Mouse (Mus musculus) inflammation-experienced regulatory T-cells, adult 6 months (primary cell): Measurements from ENCODE around the gene Amz2. TPM values are rescaled to one million over a fixed set of nuclear protein-coding genes. Genes with fewer than 3 reads are reported as not detected.

Source experiments
- ATAC-seq: one replicate; pipeline ENCODE4 v1.8.0; 2017
- polyA plus RNA-seq, 3 experiments: library from polyadenylated mRNA; unstranded; fragments of 100-300 nt; shearing (Covaris generic); gene quantifications; one replicate each; pipeline ENCODE4 v1.2.1; 2017

Amz2 gene
- 10 to 100 TPM; 44.8 to 49.1 (median 46.0) TPM for polyA plus RNA-seq

DNA sequence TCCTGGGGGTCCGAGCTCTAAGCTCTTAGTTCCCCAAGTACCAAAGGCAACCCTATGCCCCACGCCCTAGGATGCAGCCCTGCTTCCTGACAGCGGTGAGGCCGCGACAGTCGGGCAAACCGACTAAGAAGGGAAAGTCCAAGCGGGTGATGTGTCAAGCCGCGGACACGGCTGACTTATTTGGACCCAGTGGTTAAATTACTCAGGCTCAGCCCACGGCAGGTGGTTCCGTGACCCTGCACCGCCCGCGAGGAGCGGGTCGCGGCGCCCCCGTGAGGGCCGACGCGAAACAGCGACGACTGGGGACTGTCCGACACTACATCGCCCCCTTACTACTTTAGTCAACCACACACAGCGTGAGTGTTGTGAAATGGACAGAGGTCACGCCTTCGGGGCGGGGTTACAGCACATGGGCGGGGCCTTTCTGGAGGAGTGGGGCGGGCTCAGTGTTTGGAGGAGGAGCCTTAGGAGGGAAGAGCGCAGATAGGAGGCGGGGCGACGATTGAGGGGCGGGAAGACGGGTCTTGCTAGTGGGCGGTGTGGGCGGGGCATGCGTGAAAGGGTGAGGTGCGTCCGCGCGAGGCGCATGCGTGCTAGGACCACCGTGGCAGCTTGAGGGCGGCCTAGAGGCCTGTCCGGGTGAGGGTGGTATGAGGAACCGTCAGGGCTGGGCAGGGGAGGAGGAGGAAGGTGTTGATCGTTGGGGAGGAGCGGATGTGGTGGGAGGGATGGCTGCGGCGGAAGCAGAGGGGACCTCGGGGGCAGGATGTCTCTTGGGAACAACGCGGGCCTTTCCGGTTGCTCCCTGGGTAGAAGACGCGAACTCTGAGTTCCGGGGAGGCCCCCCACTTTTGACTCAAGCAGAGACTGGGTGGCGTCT is at the start of gene Amz2:
Amz2 (plus strand) TSS at position 555 of the 880 bp plus-strand sequence.
- ATAC-seq, result peak; percentile 83

DNA sequence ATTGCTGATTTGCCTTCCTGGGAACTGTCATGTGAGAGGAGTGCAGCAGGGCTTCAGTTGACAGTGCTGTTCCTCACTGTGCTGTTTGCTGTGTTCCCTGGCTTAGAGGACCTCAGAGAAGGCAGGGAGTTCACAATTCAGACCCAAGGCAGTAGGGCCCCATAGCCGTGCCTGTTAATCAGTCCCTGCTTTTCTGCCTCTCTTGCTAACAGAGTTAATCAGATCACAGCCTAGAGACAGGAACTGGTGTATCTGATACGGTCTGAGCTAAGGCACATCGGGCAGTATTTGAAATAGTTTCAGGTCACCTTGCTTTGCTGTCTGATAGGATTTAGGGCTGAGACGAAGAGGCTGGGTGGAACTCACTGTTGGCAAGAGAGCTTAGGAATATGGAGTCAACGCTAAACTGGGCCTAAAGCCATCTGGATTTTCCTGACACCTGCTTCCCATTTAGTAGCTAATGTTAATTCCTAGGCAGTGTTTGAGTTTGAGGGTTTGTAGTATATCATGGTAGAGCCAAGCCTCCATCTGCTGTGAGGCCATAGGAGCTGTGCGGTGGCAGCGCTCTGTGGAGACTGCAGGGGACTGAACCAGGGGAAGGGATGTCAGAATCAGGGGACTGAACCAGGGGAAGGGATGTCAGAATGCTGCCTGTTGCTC is 49.1 kb upstream of the Amz2 start:
- ATAC-seq, result no peak

DNA sequence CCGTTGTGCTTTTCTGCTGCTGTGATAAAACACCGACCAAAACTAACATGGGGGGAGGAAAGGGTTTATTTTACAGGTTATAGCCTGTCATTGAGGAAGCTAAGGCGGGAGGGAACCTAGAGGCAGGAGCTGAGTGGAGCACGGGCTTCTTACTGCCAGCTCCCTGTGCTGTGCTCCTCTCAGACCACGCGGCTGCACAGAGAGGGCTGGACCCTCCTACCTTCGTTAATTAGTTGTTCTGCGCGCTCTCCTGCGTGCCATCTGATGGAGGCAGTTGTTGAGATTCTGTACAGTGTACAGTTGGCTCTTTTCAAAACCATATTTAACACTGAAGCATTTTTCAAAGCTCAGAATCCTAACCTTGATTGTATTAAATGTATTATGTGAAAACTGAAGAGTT is 48.3 kb upstream of the Amz2 start:
- ATAC-seq, result no peak

DNA sequence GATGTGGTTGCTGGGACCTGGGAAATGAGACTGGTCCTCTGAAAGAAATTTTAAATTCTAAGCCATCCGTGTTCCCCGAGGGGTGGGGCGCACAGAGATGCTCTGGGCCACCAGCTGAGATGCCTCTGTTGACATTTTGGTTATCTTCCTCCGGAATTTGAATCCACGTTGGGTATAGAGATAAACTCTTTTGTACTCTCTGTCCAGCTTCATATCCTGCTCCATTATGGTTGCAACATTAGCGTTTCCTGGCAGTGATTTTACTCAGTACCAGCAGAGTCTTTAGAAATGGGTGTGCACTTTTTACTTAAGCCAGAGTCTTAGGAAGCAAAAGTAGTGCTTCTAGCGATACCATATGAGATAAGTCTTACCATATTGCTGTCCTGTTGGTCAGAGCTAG is 47.7 kb upstream of the Amz2 start:
- ATAC-seq, result no peak

DNA sequence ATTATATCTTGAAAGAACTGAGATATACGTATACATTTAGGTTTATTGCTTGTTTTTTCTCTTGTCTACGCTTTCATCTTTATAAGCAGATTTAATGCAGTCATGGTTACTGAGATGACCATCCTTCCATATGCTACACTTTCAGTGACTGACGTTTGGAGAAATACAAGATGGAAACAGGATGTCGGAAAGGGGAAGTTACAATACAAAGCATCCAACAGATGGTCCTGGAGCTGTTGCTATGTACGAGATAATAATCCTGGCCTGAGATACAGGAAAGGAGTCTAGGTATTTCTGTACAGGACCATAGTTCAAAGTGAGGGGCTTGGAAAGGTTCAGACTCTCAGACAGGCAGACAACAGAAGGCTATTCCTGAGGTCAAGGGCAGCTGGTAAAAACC is 45.1 kb upstream of the Amz2 start:
- ATAC-seq, result no peak

DNA sequence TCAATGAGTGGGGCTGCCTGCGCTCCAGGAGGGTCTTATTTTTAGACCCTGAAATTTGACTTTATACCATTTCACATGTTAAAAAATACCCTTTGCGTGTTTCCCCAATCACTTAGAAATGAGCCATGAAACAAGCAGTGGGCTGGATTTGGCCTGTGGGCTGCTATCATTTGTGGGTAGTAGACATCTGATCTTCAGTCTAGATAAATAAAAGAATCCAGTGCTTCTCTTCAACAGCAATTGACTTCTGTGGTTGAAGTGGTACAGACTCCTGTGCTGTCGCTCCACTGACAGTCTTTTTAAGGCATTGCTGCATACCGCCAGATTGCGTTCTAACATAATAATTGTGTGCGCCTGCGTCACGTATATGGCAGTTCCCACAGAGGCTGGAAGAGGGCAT is 40.5 kb upstream of the Amz2 start:
- ATAC-seq, result no peak

DNA sequence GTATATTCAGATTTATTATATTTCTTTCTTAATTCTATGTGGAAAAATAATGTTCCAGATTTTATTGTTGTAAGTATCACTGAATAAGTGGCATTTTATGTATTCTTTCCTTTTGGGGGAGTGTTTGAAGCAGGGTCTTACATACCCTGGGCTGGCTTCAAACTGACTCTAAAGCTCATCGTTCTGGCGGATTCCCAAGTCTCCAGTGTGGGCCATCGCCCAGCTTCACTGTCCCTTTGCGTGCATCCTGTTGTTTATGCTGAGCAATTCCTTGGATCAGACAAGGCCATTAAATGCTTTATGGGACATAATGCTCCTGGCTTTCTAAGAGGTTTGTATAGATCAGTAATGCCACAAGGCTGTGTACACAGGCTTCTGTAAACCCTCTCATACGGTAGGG is 36.7 kb upstream of the Amz2 start:
- no peak for ATAC-seq

DNA sequence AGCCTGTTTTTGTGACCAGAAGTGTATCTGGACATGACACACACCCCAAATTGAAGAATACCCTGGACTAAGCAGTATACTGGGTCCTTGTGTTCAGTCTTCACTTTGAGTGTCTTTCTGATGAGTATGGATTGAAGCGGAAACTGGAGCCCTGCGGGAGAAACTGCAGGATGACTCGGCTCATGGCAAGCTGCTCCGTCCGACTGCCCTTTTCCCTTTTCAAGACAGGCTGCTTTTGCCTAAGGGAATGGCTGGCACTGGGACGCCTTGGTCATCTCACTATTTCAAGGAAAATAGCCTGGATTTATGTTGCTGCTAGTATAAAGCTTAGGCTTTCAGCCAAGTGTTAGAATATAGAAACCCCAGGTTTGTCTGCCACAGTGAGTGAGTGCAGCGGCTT is 34.5 kb upstream of the Amz2 start:
- ATAC-seq, result no peak

DNA sequence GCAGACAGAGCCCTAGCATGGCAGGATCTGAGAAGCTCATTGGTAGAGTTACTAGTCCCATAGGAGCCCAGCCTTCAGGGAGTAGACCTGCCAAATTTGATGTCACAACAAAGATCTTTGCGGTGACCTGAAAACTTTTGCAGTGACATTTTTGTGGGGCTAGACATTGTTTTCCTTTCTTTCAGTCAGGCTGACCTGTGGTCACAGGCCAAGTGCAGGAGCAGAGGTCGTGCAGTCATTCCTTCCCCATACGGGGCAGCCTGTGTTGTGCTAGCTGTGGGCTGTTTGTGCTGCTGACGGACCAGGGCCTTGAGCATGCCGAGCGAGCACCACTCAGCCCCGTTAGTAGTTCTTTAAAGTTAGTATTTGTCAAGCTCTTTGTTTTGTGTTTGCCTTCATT is 34.0 kb upstream of the Amz2 start:
- no peak for ATAC-seq

DNA sequence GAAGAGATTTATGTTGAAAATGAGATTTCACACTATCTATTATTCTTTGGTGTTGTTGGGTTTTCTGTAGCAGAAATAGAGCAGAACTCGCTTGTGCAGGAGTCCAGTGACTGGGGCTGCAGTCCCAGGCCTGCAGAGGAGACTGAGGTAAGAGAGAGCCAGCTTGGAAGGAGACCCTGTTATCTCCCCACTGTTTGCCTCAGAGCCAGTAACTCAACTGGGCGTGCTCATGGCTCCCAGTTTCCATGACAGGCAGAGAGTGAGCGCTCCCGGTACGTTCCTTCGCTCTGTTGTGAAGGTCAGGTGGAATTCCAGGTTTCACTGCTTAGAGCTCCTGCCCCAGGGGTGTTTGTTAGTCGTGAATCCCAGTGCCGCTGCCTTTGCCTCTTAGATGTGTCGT is 33.1 kb upstream of the Amz2 start:
- no peak for ATAC-seq

DNA sequence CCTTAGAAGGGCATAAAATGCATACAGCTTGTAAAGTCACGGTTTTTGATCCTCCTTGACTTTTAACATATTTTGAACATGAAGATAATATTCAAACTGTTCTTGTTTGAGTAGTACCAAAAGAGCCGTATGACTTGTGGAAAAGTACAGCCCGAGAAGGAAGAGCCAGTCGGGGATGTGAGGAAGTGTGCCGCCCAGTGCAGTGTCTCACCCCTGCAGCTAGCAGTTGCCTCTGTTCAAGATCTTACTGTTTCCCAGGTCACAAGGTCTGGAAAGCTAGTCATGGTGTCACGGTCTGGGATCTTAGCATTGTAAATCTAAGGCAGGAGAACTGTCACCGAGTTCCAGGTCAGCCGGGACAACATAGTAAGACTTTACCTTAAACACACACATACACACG is 31.0 kb upstream of the Amz2 start:
- no peak for ATAC-seq

DNA sequence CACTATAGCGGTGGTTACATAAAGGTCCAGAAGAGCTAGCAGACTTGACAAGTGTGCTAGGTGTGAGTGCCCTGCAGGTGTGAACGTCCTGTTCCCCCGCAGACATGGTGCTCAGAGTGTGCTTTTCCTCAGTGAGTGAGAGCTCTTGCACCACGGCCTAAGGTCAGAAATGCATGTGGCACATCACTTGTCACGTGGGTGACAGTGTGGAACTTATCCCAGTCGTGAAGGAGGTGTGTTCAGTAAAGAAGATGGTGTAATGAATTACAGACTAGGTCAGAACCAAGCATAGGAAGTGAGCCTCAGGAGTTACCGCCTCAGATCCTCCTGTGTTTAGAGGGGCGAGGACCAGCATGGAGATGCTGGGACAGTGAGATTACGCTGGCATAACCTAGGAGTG is 30.5 kb upstream of the Amz2 start:
- no peak for ATAC-seq

DNA sequence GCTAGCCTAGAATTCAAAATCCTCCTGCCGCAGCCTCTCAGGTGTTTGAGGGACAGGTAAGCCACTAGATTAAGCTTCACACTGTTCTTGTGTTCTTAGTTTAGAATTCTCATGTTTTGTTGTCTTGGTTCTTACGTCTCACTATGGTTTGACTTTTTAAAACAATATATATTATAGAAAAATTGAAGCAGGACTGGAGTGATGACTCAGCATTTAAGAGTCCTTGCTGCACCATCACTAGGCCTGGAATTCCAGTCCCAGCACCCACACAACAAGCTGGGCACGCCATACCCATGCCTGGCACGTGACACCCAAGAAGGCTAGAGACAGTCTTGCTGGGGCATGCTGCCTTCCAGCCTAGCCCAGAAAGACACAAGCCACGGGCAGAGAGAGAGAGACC is 19.3 kb upstream of the Amz2 start:
- no peak for ATAC-seq

DNA sequence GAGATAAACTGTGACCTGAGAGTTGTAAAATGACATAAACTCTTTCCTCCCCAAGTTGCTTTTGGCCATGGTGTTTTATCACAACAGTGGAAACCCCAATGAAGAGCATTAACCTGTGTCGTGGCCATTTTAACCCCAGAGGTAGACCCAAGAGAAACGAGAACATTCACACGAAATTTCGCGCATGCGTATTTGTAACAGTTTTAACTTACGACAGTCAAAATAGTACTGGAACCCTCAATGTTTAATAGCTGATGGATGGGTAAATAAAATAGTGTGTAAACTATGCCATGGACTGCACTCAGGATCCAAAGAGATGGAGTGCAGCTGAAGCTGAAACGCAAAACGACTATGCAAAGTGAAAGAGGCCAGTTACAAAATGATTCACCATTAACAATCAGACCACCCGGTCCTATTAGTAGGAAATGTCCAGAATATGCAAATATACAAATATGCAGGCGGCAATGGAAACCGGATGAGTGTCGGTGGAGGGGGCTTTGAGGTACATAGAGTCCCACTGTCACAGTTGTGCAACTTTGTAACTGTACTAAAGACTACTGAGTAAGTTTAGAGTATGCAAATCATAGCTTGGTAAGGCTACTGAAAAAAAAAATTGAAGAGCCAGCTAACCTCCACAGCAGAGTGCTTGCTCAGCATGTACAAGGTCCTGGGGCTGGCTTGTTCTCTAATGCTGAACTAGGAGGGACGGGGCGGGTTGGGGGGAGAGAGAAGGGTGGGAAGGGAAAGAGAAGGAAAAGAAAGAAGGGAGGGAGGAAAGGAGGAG is 15.4 kb upstream of the Amz2 start:
- peak; percentile 51 for ATAC-seq

DNA sequence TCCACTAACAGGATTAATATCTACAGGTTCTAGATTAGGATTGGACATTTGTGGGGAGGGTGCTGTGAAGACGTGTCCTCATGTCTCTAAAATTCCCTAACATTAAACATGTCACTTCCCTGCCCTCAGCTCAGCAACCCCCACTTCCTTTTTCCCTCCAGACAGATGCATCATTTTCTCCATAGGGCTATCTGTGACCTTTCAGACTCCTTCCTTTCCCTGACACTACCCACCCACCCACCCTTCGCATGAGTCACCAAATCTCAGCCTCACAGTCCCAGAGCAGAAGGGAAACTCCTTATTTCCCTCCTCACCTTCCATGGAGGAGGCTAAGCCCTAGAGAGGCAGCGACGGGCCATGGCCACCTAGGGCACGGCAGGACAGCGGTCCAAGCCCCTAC is 12.1 kb upstream of the Amz2 start, which contains the start of gene 9930022D16Rik:
9930022D16Rik (plus strand) TSS at position 301 of the 400 bp plus-strand sequence.
- no peak for ATAC-seq

DNA sequence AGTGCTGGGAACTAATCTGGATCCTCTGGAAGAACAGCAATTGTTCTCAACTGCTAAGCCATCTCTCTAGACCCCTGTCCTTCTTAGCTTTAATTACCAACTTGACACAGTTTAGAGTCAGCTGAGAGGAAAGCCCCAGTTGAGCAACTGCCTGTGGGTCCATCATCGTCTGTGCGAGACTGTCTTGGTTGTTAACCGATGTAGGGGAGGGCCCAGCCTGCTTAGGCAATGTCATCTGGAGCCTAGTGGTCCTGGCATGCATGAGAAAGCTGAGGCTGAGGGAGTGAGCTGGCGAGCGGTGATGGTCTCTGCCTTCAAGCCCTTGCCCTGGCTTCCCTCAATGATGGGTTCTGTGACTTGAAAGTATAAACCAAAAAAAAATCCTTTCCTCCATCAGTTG is 10.9 kb upstream of the Amz2 start:
- ATAC-seq, result no peak

DNA sequence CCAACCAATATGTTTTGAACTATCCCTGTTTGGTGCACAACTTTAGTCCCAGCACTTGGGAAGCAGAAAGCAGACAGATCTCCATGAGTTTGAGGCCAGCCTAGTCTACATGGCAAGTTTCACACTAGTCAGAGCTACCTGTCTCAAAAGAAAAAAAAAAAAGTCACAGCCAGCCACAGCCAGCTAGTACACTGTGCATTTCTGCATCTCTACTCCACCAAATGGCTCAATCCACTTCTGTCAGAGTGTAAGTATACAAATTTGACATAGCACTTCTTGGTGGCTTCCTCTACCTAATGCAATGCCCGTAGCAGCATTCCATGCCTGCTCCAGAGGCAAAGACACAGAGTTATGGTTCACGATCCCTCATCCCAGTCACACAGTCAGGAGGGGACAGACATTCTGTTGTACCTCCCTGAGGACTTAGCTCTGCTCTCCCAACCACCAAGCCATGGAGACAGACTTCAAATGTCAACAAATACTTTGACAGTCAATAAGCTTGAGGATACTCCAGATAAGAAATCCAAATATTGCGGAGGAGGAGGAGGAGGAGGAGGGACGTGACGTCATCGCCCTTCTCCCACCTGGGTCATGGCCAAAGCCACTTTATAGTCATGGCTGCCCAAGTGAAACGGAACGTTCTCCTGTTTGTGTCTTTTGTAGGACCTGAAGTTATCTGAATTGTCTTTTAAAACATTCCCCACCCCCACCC is 8.9 kb upstream of the Amz2 start:
- no peak for ATAC-seq

DNA sequence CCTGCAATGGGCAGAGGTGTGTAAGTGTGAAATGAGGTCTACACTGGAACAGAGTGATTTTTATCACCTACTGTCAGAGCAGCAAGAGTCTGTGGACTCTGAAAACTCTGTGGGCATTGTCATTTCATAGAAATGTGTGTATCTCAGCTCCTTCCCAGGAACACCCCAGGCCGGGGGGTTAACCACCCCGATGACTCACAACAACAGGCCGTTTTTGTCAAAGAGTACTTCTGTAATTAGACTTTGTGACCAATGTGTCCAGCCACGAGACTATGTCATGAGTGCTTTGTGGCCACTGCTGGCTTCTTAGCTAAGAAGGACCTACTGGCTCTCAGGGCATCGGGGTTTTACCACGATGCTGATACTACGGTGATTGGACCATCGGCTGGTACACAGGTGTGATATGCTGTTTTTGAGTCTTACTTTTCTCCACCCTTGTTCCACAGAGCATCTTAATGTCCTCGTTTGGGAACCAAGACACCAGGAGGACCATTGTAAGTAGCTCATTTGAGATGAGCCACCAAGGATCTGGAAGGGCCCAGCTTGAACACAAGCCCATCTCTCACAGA is 8.2 kb upstream of the Amz2 start:
- no peak for ATAC-seq

DNA sequence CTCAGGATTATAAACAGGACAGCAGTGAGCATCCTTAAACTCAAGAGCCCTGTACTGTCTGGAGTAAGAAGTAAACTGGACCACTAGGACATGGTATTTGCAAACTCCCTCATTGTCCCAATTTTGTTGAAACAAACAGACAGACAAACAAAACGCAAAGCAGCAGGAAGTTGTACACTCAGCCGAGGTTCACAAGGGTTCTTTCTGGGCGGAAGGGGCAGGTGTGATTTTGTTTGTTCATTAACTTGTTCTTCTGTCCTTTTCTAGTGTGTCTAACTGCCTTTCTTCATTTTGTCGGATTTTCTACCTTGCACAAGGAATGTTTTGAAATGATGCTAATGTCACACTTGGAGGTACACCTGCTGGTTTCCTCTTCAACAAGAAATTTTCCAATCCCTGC is 6.3 kb upstream of the Amz2 start:
- ATAC-seq, result peak; percentile 18

DNA sequence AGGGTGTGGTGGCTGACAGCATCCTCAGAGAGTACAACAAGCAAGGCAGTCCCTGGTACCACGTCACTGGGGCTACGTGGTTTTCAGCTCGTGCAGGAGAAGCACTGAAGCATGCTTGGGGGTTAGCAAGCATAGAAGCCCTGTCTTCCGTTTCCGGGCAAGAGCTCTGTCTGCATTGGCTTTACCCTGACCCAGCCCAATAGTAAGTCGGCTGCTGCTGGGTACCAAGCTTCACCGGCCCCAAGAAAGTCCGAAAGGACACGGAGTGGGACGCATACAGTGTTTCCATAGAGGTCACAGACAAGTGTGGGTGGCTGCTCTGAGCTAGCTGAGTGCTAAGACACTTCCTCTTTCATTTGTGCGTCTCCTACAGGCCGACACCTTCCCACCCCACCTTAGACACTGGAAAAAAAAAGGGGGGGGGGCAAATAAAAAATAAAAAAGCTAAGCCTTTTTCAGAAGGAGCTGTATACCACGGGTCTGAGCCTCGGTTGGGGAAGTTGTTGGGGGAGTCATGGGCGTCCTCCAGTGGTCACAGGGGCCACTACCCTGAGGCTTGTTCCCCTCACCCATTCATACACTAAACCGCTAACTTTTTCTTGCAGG is 5.7 kb upstream of the Amz2 start:
- ATAC-seq, result peak; percentile 83

DNA sequence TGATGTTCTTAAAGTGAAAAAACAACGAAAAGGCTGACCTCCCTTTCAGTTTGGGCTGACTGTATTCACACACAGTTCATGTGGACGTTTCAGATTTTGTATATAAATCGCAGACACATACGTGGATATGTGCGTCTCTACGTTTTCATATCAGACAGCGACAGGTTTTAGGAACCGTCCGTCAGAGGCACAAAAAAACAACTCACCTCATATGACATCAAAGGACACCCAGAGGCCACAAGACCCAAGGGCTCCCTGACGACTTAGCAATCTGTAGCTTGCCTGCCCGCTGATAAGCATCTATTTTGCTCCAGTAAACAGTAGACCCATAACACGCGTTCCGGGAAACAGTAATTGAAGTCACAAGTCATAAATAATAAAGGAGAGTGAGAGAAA is 5.2 kb upstream of the Amz2 start:
- ATAC-seq, result peak; percentile 36

DNA sequence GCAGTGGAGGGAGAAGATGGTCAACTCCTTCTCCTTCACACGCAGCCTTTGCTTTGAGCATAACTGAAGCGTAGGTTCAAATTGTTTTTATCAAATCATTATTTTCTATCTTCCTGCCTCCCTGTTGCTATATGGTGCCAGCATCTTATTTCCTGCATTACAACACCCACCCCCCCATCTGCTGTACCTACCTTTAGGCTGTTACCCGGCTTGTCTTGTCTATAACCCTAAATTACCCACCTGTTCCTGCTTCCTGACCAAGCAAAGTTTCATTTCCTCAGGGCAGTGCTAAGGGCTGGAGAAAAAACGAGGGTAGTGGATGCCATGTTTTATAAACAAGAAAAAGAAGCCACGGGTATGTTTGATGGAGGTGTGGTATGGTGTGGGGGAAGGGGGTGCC is 4.5 kb upstream of the Amz2 start:
- ATAC-seq, result no peak
